Mouse (Mus musculus): ENCODE results near the gene Inca1. TPM values are rescaled to one million over a fixed set of nuclear protein-coding genes. Genes with fewer than 3 reads are reported as not detected.

Gene Inca1
- polyA plus RNA-seq, 1 experiment from 2014 or later, result 1.2 TPM

GRCm38 (mm10) chr11:70731178-70731577 is 31.2 kb upstream of the Inca1 start:
- no peaks in the 10 kb centered on the region for H3K27me3 ChIP-seq (replicated peaks; ENCODE audit: control insufficient read depth, insufficient read depth, low read length)
- no peak overlapping the region for H3K9ac ChIP-seq (ENCODE audit: low read depth, low read length)
- no peaks in the 10 kb centered on the region for H3K9me3 ChIP-seq (ENCODE audit: control insufficient read depth, low read length)
- H3K4me3 ChIP-seq (ENCODE audit: low read length), result no peak overlapping the region
- 47% methylated on average over 5 of the region's 5 CpGs for WGBS
- H3K36me3 ChIP-seq (ENCODE audit: control insufficient read depth, insufficient read depth, low read length), result peaks cover 21% of the 10 kb centered on the region
- H3K27ac ChIP-seq (ENCODE audit: low read depth, low read length), result peak overlapping the region; percentile 48
- H3K4me1 ChIP-seq (ENCODE audit: control insufficient read depth, insufficient read depth, low read depth, low read length), result no peaks in the 10 kb centered on the region
- no peak overlapping the region for H3K4me2 ChIP-seq (ENCODE audit: low read length)
- peak; percentile 86 for ATAC-seq

GRCm38 (mm10) chr11:70730427-70731038 is 30.6 kb upstream of the Inca1 start:
- Histone ChIP-seq H3K9ac (ENCODE audit: low read depth, low read length) (no peak overlapping the region), H3K4me1 (ENCODE audit: control insufficient read depth, insufficient read depth, low read depth, low read length) (no peaks in the 10 kb centered on the region), H3K4me3 (ENCODE audit: low read length) (no peak overlapping the region), H3K27me3 (replicated peaks; ENCODE audit: control insufficient read depth, insufficient read depth, low read length) (no peaks in the 10 kb centered on the region), H3K27ac (ENCODE audit: low read depth, low read length) (peak overlapping the region; percentile 48), H3K36me3 (ENCODE audit: control insufficient read depth, insufficient read depth, low read length) (peaks cover 28% of the 10 kb centered on the region), H3K9me3 (ENCODE audit: control insufficient read depth, low read length) (no peaks in the 10 kb centered on the region), H3K4me2 (ENCODE audit: low read length) (no peak overlapping the region)
- WGBS, result 83% methylated on average over 9 of the region's 9 CpGs
- no peak for ATAC-seq

- no peaks in the 10 kb centered on the region for H3K9me3 ChIP-seq (ENCODE audit: control insufficient read depth, low read length)
- H3K4me2 ChIP-seq (ENCODE audit: low read length), result no peak overlapping the region
- ATAC-seq, result no peak
- 87% methylated on average over 5 of the region's 5 CpGs for WGBS
- H3K36me3 ChIP-seq (ENCODE audit: control insufficient read depth, insufficient read depth, low read length), result peaks cover 45% of the 10 kb centered on the region
- no peaks in the 10 kb centered on the region for H3K4me1 ChIP-seq (ENCODE audit: control insufficient read depth, insufficient read depth, low read depth, low read length)
- H3K9ac ChIP-seq (ENCODE audit: low read depth, low read length), result no peak overlapping the region
- H3K4me3 ChIP-seq (ENCODE audit: low read length), result no peak overlapping the region
- no peak overlapping the region for H3K27ac ChIP-seq (ENCODE audit: low read depth, low read length)
- no peaks in the 10 kb centered on the region for H3K27me3 ChIP-seq (replicated peaks; ENCODE audit: control insufficient read depth, insufficient read depth, low read length)
Observed at GRCm38 (mm10) chr11:70727385-70727784, 27.4 kb upstream of the Inca1 start.

- peaks cover 45% of the 10 kb centered on the region for H3K36me3 ChIP-seq (ENCODE audit: control insufficient read depth, insufficient read depth, low read length)
- H3K9ac ChIP-seq (ENCODE audit: low read depth, low read length), result no peak overlapping the region
- no peaks in the 10 kb centered on the region for H3K27me3 ChIP-seq (replicated peaks; ENCODE audit: control insufficient read depth, insufficient read depth, low read length)
- no peak for ATAC-seq
- H3K4me3 ChIP-seq (ENCODE audit: low read length), result no peak overlapping the region
- H3K4me2 ChIP-seq (ENCODE audit: low read length), result no peak overlapping the region
- H3K27ac ChIP-seq (ENCODE audit: low read depth, low read length), result no peak overlapping the region
- H3K9me3 ChIP-seq (ENCODE audit: control insufficient read depth, low read length), result no peaks in the 10 kb centered on the region
- 91% methylated on average over 2 of the region's 2 CpGs for WGBS
- H3K4me1 ChIP-seq (ENCODE audit: control insufficient read depth, insufficient read depth, low read depth, low read length), result no peaks in the 10 kb centered on the region
Observed at GRCm38 (mm10) chr11:70726585-70726984, 26.6 kb upstream of the Inca1 start.

- 92% methylated on average over 9 of the region's 9 CpGs for WGBS
- H3K9ac ChIP-seq (ENCODE audit: low read depth, low read length), result no peak overlapping the region
Observed at GRCm38 (mm10) chr11:70724706-70725105, 24.8 kb upstream of the Inca1 start.

GRCm38 (mm10) chr11:70721072-70721471 is 21.1 kb upstream of the Inca1 start:
- H3K4me1 ChIP-seq (ENCODE audit: control insufficient read depth, insufficient read depth, low read depth, low read length), result no peaks in the 10 kb centered on the region
- WGBS, result 95% methylated on average over 3 of the region's 3 CpGs
- no peak overlapping the region for H3K9ac ChIP-seq (ENCODE audit: low read depth, low read length)
- H3K27me3 ChIP-seq (replicated peaks; ENCODE audit: control insufficient read depth, insufficient read depth, low read length), result no peaks in the 10 kb centered on the region
- H3K4me2 ChIP-seq (ENCODE audit: low read length), result no peak overlapping the region
- H3K4me3 ChIP-seq (ENCODE audit: low read length), result no peak overlapping the region
- peaks cover 52% of the 10 kb centered on the region for H3K36me3 ChIP-seq (ENCODE audit: control insufficient read depth, insufficient read depth, low read length)
- no peak for ATAC-seq
- no peaks in the 10 kb centered on the region for H3K9me3 ChIP-seq (ENCODE audit: control insufficient read depth, low read length)
- no peak overlapping the region for H3K27ac ChIP-seq (ENCODE audit: low read depth, low read length)

More at GRCm38 (mm10) chr11:70724706-70725105, 24.8 kb upstream of the Inca1 start:
- Histone ChIP-seq H3K36me3 (ENCODE audit: control insufficient read depth, insufficient read depth, low read length) (peaks cover 56% of the 10 kb centered on the region), H3K4me1 (ENCODE audit: control insufficient read depth, insufficient read depth, low read depth, low read length) (no peaks in the 10 kb centered on the region), H3K27me3 (replicated peaks; ENCODE audit: control insufficient read depth, insufficient read depth, low read length) (no peaks in the 10 kb centered on the region), H3K9me3 (ENCODE audit: control insufficient read depth, low read length) (no peaks in the 10 kb centered on the region), H3K4me3 (ENCODE audit: low read length) (no peak overlapping the region), H3K4me2 (ENCODE audit: low read length) (no peak overlapping the region), H3K27ac (ENCODE audit: low read depth, low read length) (no peak overlapping the region)
- no peak for ATAC-seq

- H3K36me3 ChIP-seq (ENCODE audit: control insufficient read depth, insufficient read depth, low read length), result peaks cover 50% of the 10 kb centered on the region
Observed at GRCm38 (mm10) chr11:70720567-70720966, 20.6 kb upstream of the Inca1 start.

GRCm38 (mm10) chr11:70718481-70718880 is 18.5 kb upstream of the Inca1 start:
- no peak for ATAC-seq
- Histone ChIP-seq H3K27ac (ENCODE audit: low read depth, low read length) (no peak overlapping the region), H3K36me3 (ENCODE audit: control insufficient read depth, insufficient read depth, low read length) (peaks cover 35% of the 10 kb centered on the region), H3K27me3 (replicated peaks; ENCODE audit: control insufficient read depth, insufficient read depth, low read length) (no peaks in the 10 kb centered on the region), H3K9ac (ENCODE audit: low read depth, low read length) (no peak overlapping the region), H3K4me3 (ENCODE audit: low read length) (no peak overlapping the region), H3K9me3 (ENCODE audit: control insufficient read depth, low read length) (no peaks in the 10 kb centered on the region), H3K4me1 (ENCODE audit: control insufficient read depth, insufficient read depth, low read depth, low read length) (no peaks in the 10 kb centered on the region), H3K4me2 (ENCODE audit: low read length) (no peak overlapping the region)
- WGBS, result 86% methylated on average over 5 of the region's 5 CpGs

More at GRCm38 (mm10) chr11:70720567-70720966, 20.6 kb upstream of the Inca1 start:
- Histone ChIP-seq H3K4me2 (ENCODE audit: low read length) (no peak overlapping the region), H3K4me3 (ENCODE audit: low read length) (no peak overlapping the region), H3K9me3 (ENCODE audit: control insufficient read depth, low read length) (no peaks in the 10 kb centered on the region), H3K4me1 (ENCODE audit: control insufficient read depth, insufficient read depth, low read depth, low read length) (no peaks in the 10 kb centered on the region), H3K27me3 (replicated peaks; ENCODE audit: control insufficient read depth, insufficient read depth, low read length) (no peaks in the 10 kb centered on the region), H3K27ac (ENCODE audit: low read depth, low read length) (no peak overlapping the region), H3K9ac (ENCODE audit: low read depth, low read length) (no peak overlapping the region)
- ATAC-seq, result no peak
- 95% methylated on average over 3 of the region's 3 CpGs for WGBS

- H3K4me3 ChIP-seq (ENCODE audit: low read length), result no peak overlapping the region
- H3K27me3 ChIP-seq (replicated peaks; ENCODE audit: control insufficient read depth, insufficient read depth, low read length), result no peaks in the 10 kb centered on the region
- 93% methylated on average over 6 of the region's 6 CpGs for WGBS
- no peaks in the 10 kb centered on the region for H3K4me1 ChIP-seq (ENCODE audit: control insufficient read depth, insufficient read depth, low read depth, low read length)
- peaks cover 34% of the 10 kb centered on the region for H3K36me3 ChIP-seq (ENCODE audit: control insufficient read depth, insufficient read depth, low read length)
- no peaks in the 10 kb centered on the region for H3K9me3 ChIP-seq (ENCODE audit: control insufficient read depth, low read length)
- no peak overlapping the region for H3K4me2 ChIP-seq (ENCODE audit: low read length)
- H3K9ac ChIP-seq (ENCODE audit: low read depth, low read length), result no peak overlapping the region
- ATAC-seq, result no peak
- H3K27ac ChIP-seq (ENCODE audit: low read depth, low read length), result no peak overlapping the region
Observed at GRCm38 (mm10) chr11:70715832-70716231, 15.9 kb upstream of the Inca1 start.
